Mouse (Mus musculus) midbrain, embryonic 10.5 days (tissue): ENCODE measurements around the gene Olfml1. TPM values are rescaled to one million over a fixed set of nuclear protein-coding genes. Genes with fewer than 3 reads are reported as not detected.

Experiments
- DNase-seq: peaks from one replicate; pipeline ENCODE4 v3.0.0-alpha.2; 2017; ENCODE audit warnings: low spot score
- H3K27ac ChIP-seq: fragments of 300-500 bp; sonication (generic); replicated peaks from 2 replicates; pipeline ENCODE4 v1.5.1; 2016; ENCODE audit warnings: mild to moderate bottlenecking
- H3K27me3 ChIP-seq: fragments of 300-500 bp; sonication (generic); 2 replicates; pipeline ENCODE4 v1.6.1; 2016; ENCODE audit warnings: low read depth, mild to moderate bottlenecking; ENCODE audit not compliant: poor library complexity, severe bottlenecking
- H3K36me3 ChIP-seq: fragments of 300-500 bp; sonication (generic); 2 replicates; pipeline ENCODE4 v1.6.1; 2016; ENCODE audit warnings: mild to moderate bottlenecking, moderate library complexity
- H3K4me1 ChIP-seq: fragments of 300-500 bp; sonication (generic); 2 replicates; pipeline ENCODE4 v1.6.1; 2016
- H3K4me3 ChIP-seq: fragments of 300-500 bp; sonication (generic); 2 replicates; pipeline ENCODE4 v1.5.1; 2016; ENCODE audit warnings: mild to moderate bottlenecking, moderate library complexity
- H3K9me3 ChIP-seq: fragments of 300-500 bp; sonication (generic); replicated peaks from 2 replicates; pipeline ENCODE4 v1.6.1; 2016; ENCODE audit warnings: mild to moderate bottlenecking
- WGBS: fragments of 180-500 bp; shearing (Covaris S2); methylation state at CpG from one replicate; pipeline ENCODE4 v1.1.7; 2016; 5-methylcytosine and 5-hydroxymethylcytosine counted together
- polyA plus RNA-seq: library from polyadenylated mRNA; unstranded; fragments of >200 nt; fragmentation: Nextera tagmentation; extraction: Ambion mirVana; gene quantifications from 2 replicates; pipeline ENCODE4 v1.2.1, GENCODE M21; 2016

The Olfml1 gene
- polyA plus RNA-seq, 1 experiment from 2014 or later = 5.2 TPM

DNA sequence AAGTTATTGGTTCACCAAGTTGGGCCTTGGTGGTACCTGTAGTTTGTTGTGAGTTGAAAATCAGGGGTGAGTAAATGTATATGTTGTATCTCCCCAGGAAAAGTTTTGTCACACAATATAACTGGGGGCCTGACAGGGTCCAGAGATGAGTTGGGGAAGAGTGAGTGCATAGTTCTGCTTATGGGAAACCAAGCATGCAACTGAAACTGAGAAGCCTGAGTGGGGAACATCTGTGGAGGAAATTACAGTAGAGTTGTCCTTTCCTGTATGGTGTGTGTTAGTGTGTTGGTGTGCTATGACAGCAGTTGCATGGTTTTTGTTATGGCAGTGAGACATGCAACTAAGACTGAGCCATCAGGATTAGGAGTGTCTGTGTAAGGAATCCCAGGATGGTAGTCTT lies 61.1 kb downstream of the Olfml1 start:
- DNase-seq = no peak
- Histone ChIP-seq H3K9me3 (no peaks in the 10 kb centered on the region), H3K4me3 (no peak overlapping the region), H3K36me3 (no peaks in the 10 kb centered on the region), H3K27me3 (no peaks in the 10 kb centered on the region), H3K4me1 (no peaks in the 10 kb centered on the region), H3K27ac (no peak overlapping the region)

GRCm38 (mm10) chr7:107633201-107633600 lies 66.0 kb downstream of the Olfml1 start:
- WGBS = 92% methylated on average over 4 of the region's 4 CpGs
- H3K4me3 ChIP-seq = no peak overlapping the region
- no peaks in the 10 kb centered on the region for H3K27me3 ChIP-seq
- H3K36me3 ChIP-seq = no peaks in the 10 kb centered on the region
- DNase-seq = no peak
- H3K27ac ChIP-seq = no peak overlapping the region
- no peaks in the 10 kb centered on the region for H3K4me1 ChIP-seq
- H3K9me3 ChIP-seq = no peaks in the 10 kb centered on the region

GRCm38 (mm10) chr7:107637398-107637797 lies 70.2 kb downstream of the Olfml1 start:
- H3K4me1 ChIP-seq = no peaks in the 10 kb centered on the region
- DNase-seq = no peak
- no peaks in the 10 kb centered on the region for H3K27me3 ChIP-seq
- 90% methylated on average over 7 of the region's 7 CpGs for WGBS
- no peak overlapping the region for H3K4me3 ChIP-seq
- H3K36me3 ChIP-seq = no peaks in the 10 kb centered on the region
- no peak overlapping the region for H3K27ac ChIP-seq
- H3K9me3 ChIP-seq = no peaks in the 10 kb centered on the region

GRCm38 (mm10) chr7:107638026-107638425 lies 70.8 kb downstream of the Olfml1 start:
- Histone ChIP-seq H3K27me3 (no peaks in the 10 kb centered on the region), H3K27ac (no peak overlapping the region), H3K9me3 (no peaks in the 10 kb centered on the region), H3K4me3 (no peak overlapping the region), H3K36me3 (no peaks in the 10 kb centered on the region), H3K4me1 (no peaks in the 10 kb centered on the region)
- WGBS = 90% methylated on average over 5 of the region's 5 CpGs
- no peak for DNase-seq

Other genes with a start within 250 kb of the Olfml1 start
- gene Syt9, start 196.7 kb upstream of the Olfml1 start, polyA plus RNA-seq = 2.8 and 3.0 TPM in 2 replicates
- 5.3 and 6.6 TPM in 2 replicates for gene Ppfibp2, start 27.8 kb downstream of the Olfml1 start, polyA plus RNA-seq
- gene 5330417H12Rik, start 57.7 kb downstream of the Olfml1 start, polyA plus RNA-seq = not detected in 2 replicates
- 0.39 and 0.40 TPM in 2 replicates for gene Cyb5r2, start 190.6 kb downstream of the Olfml1 start, polyA plus RNA-seq
- gene Ovch2, start 233.8 kb downstream of the Olfml1 start, polyA plus RNA-seq = not detected in 2 replicates
- gene Olfr467, start 244.8 kb downstream of the Olfml1 start, polyA plus RNA-seq = not detected in 2 replicates